Mouse (Mus musculus): ENCODE results near the gene Hpgds.

DNA sequence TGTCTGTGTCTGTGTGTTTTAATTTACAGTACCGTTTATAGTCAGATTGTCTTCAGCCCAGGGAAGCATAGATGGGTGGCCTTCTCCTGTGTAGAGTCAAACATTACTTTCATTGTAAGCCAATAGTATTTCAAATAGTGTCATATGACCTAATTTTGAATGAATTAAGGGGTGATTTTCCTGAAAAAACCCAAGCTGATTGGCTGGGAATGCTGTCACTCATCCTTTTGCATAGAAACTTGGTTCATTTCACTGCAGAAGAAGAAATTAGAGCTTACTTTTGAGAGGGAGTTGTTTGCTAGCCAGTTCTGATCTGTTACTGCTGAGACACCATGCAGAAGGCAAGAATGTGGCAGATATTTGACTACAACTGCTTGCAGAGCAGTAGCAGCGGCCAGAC, 69.5 kb downstream of the Hpgds start:
- TF ChIP-seq POLR2A (IDR thresholded peaks at IDR 0.05; ENCODE audit: low read depth, low read length): no peak
- no peak for TF ChIP-seq CTCF (IDR thresholded peaks at IDR 0.05; ENCODE audit: borderline replicate concordance, insufficient read depth, low read length)
